Mouse (Mus musculus): Measurements from ENCODE around the gene Atp8b5.

The Atp8b5 gene

DNA sequence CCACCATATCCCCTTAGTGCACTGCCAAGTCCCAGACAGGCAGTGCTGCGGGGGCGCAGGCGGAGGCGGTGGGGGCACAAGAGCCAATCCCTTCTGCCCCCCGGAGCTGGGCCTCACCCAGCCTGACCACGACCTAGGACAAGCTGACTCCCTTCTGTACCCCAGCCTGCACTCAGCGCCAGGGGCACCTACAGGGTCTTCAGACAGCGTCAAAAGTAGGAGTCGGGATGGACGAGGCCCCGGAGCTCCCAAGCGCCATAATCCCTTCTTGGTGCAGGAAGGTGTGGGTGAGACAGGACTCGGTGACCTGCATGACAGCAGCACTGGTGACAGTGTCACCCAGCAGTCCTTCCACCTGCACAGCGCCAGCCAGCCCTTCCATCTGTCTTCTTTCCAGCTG lies 147.8 kb downstream of the Atp8b5 start:
- DNase-seq (ENCODE audit: low spot score) = no peak

DNA sequence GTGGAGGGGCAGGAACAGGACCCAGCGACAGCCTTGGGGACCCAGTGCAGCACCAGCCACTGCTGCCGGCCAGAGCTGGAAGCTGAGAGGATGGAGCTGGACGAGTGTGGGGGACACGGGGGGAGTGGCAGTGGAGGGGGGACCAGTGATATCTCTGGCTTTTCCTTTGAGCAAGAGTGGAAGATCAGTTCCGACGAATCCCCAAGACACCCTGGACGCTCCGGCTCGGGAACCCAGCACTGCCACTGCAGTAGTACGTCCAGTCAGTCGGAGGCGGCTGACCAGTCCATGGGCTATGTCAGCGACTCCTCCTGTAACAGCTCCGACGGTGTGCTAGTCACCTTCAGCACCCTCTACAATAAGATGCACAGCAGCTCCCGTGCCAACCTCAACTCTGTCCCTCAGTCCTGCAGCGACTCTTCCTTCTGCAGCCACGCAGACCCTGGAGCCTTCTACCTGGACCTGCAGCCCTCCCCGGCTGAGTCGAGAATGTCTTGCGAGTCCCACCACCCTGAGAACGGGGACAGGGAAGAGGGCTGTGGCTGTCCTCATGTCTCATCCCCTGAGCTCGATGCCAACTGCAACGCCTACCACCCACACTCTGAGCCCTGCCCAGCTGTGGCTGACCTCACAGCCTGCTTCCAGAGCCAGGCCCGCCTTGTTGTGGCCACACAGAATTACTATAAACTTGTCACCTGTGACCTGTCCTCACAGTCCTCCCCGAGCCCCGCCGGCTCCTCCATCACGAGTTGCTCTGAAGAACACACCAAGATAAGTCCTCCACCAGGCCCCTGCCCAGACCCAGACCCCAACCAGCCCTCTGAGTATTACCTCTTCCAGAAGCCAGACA lies 148.5 kb downstream of the Atp8b5 start:
- DNase-seq (ENCODE audit: low spot score) = no peak

DNA sequence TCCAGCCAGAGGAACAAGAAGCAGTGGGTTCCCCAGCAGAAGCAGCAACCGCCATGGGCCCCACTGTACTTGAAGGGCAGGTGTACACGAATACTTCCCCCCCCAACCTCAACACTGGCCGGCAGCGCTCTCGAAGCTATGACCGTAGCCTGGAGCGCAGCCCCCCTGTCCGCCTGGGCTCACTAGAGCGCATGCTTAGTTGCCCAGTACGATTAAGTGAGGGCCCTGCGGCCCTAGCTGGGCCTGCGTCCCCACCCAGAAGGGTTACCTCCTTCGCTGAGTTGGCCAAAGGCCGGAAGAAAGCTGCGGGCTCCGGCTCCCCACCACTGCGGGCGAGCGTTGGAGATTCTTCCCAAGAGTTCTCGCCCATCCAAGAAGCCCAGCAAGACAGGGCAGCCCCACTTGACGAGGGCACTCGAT lies 149.1 kb downstream of the Atp8b5 start:
- DNase-seq (ENCODE audit: low spot score) = no peak

- DNase-seq (ENCODE audit: low spot score) = no peak
Measured at GRCm38 (mm10) chr4:43417269-43418062, 150.5 kb downstream of the Atp8b5 start.

- no peak for DNase-seq (ENCODE audit: low spot score)
Measured at GRCm38 (mm10) chr4:43418450-43418849, 151.5 kb downstream of the Atp8b5 start.

GRCm38 (mm10) chr4:43418973-43419656 lies 152.2 kb downstream of the Atp8b5 start:
- DNase-seq (ENCODE audit: low spot score) = no peak

DNA sequence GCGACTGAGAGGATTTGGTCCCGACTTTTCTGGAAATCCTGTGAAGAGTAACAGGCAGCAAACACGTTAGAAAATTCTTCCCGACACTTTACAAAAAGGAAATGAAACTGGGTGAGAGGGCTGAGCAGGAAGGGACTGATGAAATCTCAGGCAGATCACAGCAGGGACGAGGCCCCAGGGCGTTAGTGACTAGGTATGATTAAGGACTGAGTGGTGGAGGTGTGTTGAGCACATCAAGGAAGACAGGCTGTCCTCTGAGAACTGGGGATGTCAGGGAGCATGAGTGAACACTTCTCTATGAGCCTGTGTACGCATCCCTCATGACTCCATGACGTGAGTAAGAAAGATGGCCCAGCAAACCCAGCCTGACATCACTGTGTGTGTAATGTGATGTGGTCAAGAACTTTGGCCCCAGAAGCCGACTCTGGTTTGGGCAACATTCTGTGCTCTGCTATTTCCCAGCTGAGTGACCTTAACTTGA lies 152.9 kb downstream of the Atp8b5 start:
- no peak for DNase-seq (ENCODE audit: low spot score)

DNA sequence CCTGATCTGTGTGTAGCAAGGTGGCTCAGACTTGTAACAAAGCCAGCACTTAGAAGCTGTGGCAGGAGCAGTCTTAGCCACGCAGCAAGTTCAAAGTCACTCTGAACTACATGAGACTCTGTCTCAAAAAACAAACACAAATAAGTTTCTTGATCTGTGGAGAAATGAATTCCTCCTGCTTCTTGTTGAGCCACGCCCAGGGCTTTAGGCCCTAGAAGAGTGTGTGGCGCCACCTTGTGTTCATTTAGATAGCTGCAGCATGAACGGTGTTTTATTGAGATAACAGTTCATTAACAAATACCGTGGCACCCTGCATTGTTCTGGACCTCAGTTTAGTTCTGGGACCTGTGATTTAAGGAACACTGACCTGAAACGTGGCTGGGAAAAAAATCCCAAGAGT lies 153.3 kb downstream of the Atp8b5 start:
- peak; percentile 75 for DNase-seq (ENCODE audit: low spot score)

DNA sequence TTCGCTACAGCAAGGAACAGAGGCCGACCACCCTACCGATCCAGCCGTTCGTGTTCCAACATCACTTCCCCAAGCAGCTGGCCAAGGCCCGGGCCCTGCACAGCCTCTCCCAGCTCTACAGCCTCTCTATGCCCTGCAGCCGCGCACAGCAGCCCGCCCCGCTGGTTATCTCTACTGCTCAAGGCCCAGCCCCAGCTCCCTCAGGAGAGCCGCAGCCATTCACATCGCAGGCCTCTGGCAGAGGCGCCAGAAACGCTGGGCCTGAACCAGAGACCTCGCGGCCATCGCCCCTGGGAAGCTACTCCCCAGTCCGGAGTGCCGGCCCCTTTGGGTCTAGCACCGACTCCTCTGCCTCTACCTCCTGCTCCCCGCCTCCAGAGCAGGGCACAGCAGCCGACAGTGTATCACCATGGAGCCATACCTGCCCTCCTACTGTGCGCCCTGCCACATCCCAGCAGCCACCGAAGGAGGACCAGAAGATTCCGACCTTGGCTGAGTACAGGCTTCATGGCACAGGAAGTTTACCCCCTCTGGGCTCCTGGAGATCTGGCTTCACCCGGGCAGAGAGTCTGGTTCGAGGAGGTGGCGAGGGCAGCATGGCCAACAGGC lies 154.8 kb downstream of the Atp8b5 start:
- DNase-seq (ENCODE audit: low spot score) = no peak

Data from urinary bladder, postnatal 25 days (tissue).